Mouse (Mus musculus): ENCODE measurements at regions not wholly inside any gene's neighbourhood (a gene's known extent, or its start where the extent isn't known, plus 50 kb on each side); places are given as distances from the start of the nearest gene placed in this dataset.

DNA sequence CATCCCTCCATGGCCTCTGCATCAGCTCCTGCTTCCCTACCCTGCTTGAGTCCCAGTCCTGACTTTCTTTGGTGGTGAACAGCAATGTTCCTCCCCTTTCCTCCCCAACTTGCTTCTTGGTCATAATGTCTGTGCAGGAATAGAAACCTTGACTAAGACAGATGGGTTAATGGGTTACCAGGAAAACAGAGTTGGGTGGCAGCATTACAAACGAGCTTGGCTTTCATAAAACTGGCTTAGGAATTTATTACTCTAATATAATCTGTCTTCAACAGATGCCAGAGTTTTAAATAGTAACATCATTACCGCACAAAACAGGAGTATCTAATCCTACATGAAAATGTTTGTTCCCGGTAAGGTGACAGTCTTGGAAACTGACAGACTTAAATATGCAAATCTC is 77.7 kb upstream of the Nphp3 start:
- CTCF ChIA-PET = no interaction called here

DNA sequence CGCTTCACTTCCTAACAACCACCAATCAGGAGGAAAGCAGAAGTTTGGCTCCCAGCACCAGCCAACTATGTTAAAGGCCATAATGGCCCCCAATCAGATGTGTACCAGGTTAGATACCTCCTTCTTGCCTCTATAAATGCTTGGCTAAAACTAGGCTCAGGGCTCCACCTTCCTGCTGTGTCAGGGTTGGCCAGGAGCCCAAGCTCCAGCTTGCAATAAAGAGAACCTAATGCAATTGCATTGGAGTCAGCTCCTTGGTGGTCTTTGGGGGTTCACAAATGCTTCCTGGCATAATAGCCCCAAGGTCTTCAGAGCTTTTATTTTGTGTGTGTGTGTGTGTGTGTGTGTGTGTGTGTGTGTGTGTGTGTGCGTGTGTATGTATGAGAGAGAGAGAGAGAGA is 76.9 kb upstream of the Nphp3 start:
- CTCF ChIA-PET = no interaction called here

DNA sequence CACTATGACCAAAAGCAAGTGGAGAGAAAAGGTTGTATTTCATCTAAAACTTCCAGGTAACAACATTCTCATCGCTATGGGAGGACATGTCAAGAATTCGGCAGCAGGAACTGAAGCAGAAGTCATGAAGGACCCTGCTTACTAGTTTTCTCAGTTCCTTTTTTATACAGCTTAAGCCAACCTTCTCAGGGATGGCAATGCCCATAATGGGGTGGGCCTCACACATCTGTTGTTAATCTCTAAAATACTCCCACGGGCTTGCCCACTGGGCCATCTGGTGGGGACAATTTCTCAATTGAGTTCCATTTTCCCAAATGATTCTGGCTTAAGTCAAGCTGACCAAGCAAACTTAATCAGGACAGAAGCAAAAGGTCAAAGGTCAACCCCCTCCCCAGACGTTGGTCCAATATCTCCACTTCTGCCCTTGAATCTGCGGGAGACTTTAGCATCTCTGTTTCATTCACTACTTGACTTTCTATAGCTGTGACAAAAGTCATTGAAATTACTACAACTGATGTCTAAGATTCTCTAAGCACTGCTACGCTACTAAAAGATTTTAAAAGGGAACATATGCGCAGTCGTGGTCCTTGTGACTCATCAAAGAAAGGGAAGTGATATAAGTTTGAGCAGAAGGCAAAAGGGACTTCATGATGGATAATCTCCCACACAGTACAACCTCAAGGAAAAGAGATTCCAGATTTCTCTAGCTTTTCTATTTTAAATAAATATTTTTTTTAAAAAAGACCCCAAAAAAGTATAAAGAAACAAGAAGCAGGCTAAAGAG is 73.4 kb upstream of the Nphp3 start:
- CTCF ChIA-PET = no interaction called here

DNA sequence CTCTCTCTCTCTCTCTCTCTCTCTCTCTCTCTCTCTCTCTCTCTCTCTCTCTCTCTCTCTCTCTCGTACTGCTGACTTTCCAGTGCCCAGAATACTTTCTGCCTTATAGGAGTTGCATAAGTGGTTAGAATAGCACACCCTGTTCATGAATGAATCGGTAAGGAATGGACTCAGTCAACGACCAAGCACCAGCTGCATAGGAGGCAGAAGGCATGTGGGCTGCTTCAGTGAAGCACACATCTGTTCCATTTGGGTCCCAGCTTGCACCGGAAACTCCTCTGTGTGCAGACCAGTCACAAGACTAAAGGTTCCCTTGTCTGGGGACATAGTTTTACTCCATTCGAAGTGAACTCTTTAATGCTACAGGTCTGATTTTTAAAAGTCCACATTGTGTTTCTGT is 64.3 kb upstream of the Nphp3 start:
- CTCF ChIA-PET = no interaction called here

DNA sequence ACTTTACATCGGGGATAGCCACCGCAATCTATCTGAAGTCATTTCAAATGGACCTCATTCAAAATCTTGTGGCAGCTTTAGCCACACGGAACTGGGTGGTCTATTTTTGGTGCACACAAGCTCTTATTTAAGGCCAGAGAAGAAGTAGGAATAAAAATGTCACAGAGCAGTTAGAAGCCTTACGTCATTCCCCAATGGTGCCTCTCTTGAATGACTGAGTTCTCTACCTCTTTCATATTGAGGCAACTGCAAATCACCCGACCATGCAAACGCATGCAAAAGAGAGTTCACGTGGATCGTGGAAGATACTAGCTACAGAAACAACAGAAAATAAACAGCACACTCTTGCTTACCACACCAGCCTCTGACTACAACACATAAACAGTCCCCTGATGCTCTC is 62.3 kb upstream of the Nphp3 start:
- CTCF ChIA-PET = no interaction called here

DNA sequence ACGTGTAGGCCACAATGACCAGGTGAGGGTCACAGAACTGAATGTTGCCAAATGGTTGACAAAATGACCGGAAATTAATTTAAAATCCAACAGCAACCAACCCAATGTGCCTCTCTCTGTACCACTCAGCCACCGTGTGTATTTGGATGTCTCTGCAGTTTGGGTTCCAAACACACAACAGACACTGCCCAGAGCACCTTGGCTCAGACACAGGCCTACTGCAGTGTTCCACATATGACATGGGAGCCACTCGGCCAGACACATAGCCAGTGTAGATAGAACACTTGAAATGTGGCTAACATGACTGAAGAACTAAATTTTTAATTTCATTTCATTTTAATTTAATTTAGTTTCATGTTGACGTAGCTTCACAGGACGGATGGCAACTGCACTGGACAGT is 61.8 kb upstream of the Nphp3 start:
- CTCF ChIA-PET = no interaction called here

DNA sequence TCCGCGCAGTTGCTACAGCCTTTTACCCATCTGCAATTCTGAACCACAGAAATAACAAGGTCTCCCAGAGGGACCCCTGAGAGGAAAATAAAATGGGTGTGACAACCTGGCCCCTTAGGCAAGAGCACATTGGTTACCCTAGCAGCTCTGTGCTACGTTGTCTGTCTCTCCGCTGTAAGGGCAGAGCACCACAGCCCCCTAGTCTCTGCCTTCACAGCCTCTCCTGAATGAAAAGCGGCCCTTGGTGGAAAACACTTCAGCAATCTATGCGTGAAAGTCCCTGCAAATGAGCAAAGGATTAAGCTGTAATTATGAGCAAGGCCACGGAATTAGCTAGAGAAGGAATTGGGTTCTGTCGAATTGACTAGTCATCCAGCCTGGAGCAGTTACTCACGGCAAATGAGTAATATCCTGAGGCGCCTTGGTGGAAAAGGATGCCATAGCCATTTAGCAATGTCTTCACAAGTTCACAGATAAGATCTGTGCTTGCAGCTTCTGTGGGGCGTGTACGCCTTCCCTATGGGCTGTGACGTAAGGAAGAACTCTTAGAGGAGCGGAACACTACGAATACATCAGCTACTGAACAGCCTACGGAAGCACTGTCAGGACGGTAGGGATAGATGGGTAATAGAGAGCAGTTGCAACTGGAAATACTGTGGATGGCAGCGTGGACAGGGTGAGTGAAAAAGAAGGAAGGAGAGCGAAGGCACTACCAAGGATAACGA is 61.0 kb upstream of the Nphp3 start:
- CTCF ChIA-PET = no interaction called here

DNA sequence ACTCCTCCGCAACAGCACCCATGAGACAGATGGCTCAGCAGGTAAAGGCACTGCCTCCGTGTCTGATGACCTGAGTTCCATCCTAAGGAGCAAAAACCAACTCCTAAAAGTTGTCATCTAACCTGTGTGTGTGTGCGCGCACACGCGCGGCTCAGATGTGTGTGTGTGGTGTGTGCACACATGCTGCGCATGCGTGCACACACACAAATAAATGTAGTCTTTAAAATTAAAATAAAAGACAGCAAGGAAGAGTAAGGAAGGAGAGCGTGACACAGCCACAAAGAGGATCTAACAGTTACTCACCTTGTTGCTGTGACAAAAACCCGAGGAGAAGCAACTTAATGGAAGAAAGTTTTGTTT is 60.5 kb upstream of the Nphp3 start:
- CTCF ChIA-PET = no interaction called here

DNA sequence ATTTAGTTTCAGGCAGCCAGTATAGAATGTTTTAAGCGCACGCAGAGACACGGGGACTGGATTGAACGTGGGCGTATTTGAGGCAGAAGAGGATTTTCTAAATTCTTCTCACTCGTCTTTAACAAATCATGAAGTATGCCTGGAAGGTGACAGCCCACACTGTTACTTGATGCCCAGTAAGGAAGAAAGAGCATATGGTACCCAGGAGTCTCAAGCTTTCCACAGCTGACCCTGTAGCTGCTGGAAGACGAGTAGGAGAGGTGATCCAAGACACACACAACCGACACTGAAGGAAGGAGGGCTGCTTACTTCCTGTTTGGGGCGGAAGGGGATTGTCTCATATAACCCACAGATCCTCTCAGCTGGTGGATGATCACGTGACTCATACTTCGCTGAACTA is 56.9 kb upstream of the Nphp3 start:
- CTCF ChIA-PET = no interaction called here

DNA sequence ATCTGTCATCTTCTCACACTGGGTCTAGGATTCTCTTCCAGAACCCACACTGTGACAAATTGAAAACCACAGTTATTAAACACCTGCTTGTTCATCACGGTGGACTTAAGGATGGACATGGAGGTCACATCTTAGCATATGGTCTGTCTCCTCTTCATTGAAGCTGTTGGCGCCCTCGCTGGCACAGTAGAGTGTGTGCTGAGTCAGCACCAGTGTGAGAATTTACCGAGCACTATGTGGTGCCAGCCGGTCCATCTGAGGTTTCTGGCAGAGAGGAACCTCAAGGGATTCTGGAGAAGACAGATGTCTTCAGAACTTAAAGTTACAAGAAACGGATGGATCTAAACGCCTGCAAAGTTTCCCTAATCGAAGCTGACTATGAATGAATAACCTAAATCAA is 50.5 kb upstream of the Nphp3 start:
- CTCF ChIA-PET = no interaction called here
